Mouse (Mus musculus) midbrain, embryonic 16.5 days (tissue): ENCODE results near the gene Krt15. TPM values are rescaled to one million over a fixed set of nuclear protein-coding genes. Genes with fewer than 3 reads are reported as not detected.

Experiments
- ATAC-seq: fragments of 200-750 bp; cut with Nextera tagmentation; 2 replicates; pipeline ENCODE4 v1.8.0; 2017; ENCODE audit warnings: moderate TSS enrichment
- H3K27ac ChIP-seq: fragments of 300-500 bp; sonication (generic); 2 replicates; pipeline ENCODE4 v1.5.1; 2014; ENCODE audit warnings: mild to moderate bottlenecking, low read length, mixed read lengths
- H3K27me3 ChIP-seq: fragments of 300-500 bp; sonication (generic); 2 replicates; pipeline ENCODE4 v1.6.1; 2014; ENCODE audit warnings: low read depth, low read length, mixed read lengths; ENCODE audit not compliant: control insufficient read depth, insufficient read depth
- H3K36me3 ChIP-seq: fragments of 300-500 bp; sonication (generic); 2 replicates; pipeline ENCODE4 v1.6.1; 2014; ENCODE audit warnings: mild to moderate bottlenecking, low read length, moderate library complexity, mixed read lengths; ENCODE audit not compliant: control insufficient read depth, insufficient read depth
- H3K4me1 ChIP-seq: fragments of 300-500 bp; sonication (generic); 2 replicates; pipeline ENCODE4 v1.6.1; 2014; ENCODE audit warnings: mild to moderate bottlenecking, low read length, mixed read lengths; ENCODE audit not compliant: control insufficient read depth, insufficient read depth
- H3K4me2 ChIP-seq: fragments of 300-500 bp; sonication (generic); 2 replicates; pipeline ENCODE4 v1.6.1; 2014; ENCODE audit warnings: mild to moderate bottlenecking, low read length, mixed read lengths
- H3K4me3 ChIP-seq: fragments of 300-500 bp; sonication (generic); 2 replicates; pipeline ENCODE4 v1.5.1; 2014; ENCODE audit warnings: low read depth, mild to moderate bottlenecking, low read length, moderate library complexity, mixed read lengths
- H3K9ac ChIP-seq: fragments of 300-500 bp; sonication (generic); 2 replicates; pipeline ENCODE4 v1.6.1; 2014; ENCODE audit warnings: low read depth, low read length, mixed read lengths
- H3K9me3 ChIP-seq: fragments of 300-500 bp; sonication (generic); replicated peaks from 2 replicates; pipeline ENCODE4 v1.6.1; 2014; ENCODE audit warnings: mild to moderate bottlenecking, low read length, mixed read lengths; ENCODE audit not compliant: control insufficient read depth, poor library complexity, severe bottlenecking
- WGBS: fragments of 180-500 bp; shearing (Covaris S2); extraction: QIAGEN DNeasy Blood & Tissue Kit; methylation state at CpG from one replicate; pipeline ENCODE4 v1.1.7; 2014; 5-methylcytosine and 5-hydroxymethylcytosine counted together
- polyA plus RNA-seq: library from polyadenylated mRNA; unstranded; fragments of >200 nt; fragmentation: Nextera tagmentation; extraction: Ambion mirVana; gene quantifications from 2 replicates; pipeline ENCODE4 v1.2.1, GENCODE M21; 2015

Krt15 gene
- polyA plus RNA-seq, 1 experiment from 2014 or later = 0.31 TPM

DNA sequence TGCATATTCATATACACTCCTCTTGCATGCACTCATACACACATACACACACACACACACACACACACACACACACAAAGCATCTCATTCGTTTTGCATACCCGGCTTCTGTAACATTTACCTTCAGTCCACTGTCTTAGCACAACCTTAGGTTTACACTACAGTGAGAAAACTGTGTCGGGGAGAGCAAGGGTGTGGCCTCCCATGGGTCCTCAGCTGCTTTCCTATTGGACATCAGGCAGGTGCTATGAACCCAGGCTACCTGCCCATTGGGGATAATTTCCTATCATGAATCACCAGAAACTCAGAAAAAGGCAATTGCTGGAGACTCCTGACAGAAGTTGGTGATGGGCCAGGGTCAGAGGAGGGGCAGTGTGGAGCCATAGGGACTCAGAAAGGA lies 21.6 kb upstream of the Krt15 start:
- 93% methylated on average over 3 of the region's 3 CpGs for WGBS
- Histone ChIP-seq H3K9me3 (no peaks in the 10 kb centered on the region), H3K4me2 (no peak overlapping the region)

DNA sequence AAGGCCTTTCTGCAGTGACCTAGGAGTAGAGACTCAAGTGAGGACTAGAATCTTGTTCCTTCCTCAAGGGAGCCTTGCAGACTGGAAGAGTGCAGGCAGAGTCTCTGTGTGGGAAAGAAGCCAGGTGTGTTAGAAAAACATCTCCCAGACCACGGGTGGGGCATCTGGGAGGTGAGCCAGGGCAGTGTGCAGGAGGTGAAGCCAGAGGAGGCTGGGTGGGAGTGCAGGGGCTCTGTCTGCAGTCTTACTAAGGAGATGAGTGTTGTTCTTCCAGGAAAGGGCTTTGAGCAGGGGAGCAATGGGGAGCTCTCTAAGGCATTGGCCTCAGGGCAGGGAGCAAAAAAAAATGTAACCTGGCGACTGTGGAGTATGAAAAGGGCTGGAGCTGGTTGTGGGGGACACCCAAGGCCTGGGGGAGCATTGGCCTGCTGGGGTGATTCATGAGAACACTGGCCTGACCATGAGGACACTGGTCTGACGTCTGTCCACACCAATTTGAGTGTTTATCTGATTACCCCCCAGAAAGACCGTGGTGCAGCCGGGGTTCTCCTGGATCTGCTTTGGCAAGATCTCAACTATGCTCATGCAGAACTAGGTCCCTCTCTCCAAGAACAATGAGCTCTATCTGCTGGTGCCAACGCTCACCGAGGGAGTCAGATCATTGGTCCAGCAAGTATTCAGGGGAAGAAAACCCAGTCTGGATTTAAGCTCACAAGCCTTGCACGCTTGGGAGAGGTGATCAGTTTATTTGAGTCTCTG lies 19.9 kb upstream of the Krt15 start:
- no peak overlapping the region for H3K4me3 ChIP-seq
- no peak overlapping the region for H3K27ac ChIP-seq
- no peak overlapping the region for H3K4me2 ChIP-seq
- H3K36me3 ChIP-seq = no peaks in the 10 kb centered on the region
- H3K9ac ChIP-seq = no peak overlapping the region
- H3K4me1 ChIP-seq = no peaks in the 10 kb centered on the region
- no peak for ATAC-seq
- no peaks in the 10 kb centered on the region for H3K9me3 ChIP-seq
- no peaks in the 10 kb centered on the region for H3K27me3 ChIP-seq
- WGBS = 78% methylated on average over 8 of the region's 8 CpGs

More for the DNA sequence above, 21.6 kb upstream of the Krt15 start:
- H3K27ac ChIP-seq = no peak overlapping the region
- H3K36me3 ChIP-seq = no peaks in the 10 kb centered on the region
- no peak overlapping the region for H3K9ac ChIP-seq
- no peaks in the 10 kb centered on the region for H3K4me1 ChIP-seq
- H3K27me3 ChIP-seq = no peaks in the 10 kb centered on the region
- H3K4me3 ChIP-seq = no peak overlapping the region
- no peak for ATAC-seq

DNA sequence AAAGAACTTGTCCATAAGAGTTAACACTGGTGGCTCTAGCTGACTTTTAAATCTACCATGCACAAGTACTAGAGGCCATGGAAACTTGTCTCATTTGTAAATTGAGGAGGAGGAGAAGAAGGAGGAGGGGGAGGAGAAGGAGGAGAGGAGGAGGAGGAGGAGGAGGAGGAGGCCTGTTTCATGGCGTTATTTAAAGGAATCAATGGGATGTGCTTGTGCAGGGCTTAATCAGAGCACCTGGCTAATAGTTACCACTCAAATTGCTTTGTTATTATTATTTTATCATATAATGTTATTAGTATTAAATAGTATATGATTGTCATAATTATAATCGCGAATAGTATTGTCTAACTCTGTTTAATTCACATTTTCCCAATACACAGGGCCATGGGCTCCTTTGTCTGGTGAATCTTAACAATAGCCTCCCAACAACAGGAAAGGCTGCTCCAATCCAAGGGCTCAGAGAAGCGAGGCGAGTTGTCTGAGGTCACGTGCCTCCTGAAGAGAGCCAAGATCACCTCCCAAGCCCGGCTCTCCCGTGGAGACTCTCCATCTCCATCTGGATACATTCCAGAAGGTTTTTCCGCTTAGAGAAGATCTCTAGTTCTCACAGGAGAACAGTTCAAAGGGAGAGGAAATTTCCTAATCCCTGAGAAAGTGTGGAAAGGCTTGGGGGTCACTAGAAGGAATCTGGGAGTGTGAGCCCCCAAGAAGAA lies 13.0 kb upstream of the Krt15 start, which contains the start of gene Krt19:
Gene Krt19 (minus strand): TSS at position 51 of the 716 bp plus-strand sequence.
- WGBS = 44% methylated on average over 9 of the region's 9 CpGs
- Histone ChIP-seq H3K36me3 (no peaks in the 10 kb centered on the region), H3K4me2 (no peak within 1 kb of the TSS), H3K4me1 (peaks cover 11% of the 10 kb centered on the region), H3K9me3 (no peaks in the 10 kb centered on the region), H3K27ac (no peak within 1 kb of the TSS), H3K4me3 (no peak within 1 kb of the TSS), H3K9ac (no peak within 1 kb of the TSS), H3K27me3 (peaks cover 23% of the 10 kb centered on the region)
- ATAC-seq = no peak

DNA sequence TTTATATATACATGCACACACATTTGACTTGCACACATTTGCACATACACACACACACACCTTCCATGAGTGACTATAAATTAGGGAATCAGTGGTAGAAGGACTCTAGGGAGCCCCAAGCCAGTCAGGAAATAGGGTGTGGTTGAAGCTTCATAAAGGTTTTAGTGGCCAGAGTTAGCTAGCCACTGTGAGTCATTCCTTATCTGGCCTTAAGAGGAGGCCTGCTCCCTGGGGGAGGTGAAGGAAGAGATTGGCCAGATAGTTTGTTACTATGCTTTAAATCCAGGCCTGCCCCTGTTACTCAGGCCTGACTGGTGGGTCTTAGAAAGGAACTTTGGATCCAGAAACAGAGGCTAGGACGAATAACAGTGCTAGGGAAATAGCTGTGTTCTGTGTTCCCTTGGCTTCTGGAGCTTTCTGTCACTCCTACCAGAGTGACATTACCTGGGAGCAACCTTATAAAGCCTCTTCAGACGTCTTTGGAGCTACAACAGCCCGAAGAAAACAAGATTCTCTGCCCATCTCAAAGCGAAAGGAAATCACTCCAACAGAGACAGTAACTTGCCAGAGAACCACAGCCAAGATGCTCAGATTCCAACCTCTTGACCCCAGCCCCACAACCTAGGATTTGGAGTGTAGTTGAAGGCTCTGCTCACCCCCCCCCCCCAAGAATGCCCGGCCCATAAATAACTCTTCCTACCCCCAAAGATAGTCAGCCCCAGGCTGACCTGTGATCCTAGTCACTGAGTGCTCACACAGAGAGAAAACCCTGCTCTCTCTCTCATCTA lies 12.0 kb upstream of the Krt15 start:
- H3K4me1 ChIP-seq = peaks cover 11% of the 10 kb centered on the region
- no peak overlapping the region for H3K4me3 ChIP-seq
- WGBS = 87% methylated on average over 5 of the region's 5 CpGs
- no peak overlapping the region for H3K4me2 ChIP-seq
- no peaks in the 10 kb centered on the region for H3K9me3 ChIP-seq
- no peak overlapping the region for H3K27ac ChIP-seq
- H3K27me3 ChIP-seq = peaks cover 23% of the 10 kb centered on the region
- H3K36me3 ChIP-seq = no peaks in the 10 kb centered on the region
- no peak overlapping the region for H3K9ac ChIP-seq
- ATAC-seq = no peak

DNA sequence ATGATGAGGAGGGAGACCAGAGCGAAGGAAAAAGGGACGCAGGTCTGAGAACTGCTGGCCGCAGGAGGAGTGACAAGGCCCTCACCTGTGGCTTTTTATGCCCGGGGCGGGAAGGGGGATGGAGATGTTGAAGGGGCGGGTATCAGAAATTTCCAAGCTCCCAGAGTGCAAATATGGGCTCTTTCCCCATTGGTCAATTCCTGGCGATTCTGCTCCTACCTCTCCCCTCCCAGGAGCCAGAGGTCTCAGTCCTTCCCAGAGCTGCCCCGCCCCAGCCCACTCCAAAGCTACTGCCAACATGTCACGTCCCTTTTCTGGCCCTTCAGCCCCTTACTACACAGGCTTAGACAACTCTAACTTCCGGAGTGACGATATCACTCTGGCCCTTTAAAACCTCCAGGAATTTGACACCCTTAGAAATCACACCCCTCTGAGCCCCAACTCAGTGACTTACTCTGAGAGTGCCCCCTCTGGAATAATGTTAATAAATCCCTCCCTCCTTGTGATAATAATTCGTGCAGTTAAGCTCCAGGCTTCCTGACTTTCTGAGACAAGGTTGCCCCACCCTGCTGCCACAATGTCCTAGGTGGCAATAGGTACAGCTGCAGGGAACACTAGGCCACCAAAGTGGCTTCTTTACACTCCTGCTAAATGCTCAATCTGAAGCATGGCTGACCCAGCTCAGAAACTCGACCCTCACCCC lies 10.3 kb upstream of the Krt15 start:
- Histone ChIP-seq H3K27ac (no peak overlapping the region), H3K36me3 (no peaks in the 10 kb centered on the region), H3K27me3 (peaks cover 23% of the 10 kb centered on the region), H3K9me3 (no peaks in the 10 kb centered on the region), H3K4me1 (peaks cover 11% of the 10 kb centered on the region), H3K4me3 (peak overlapping the region; percentile 34), H3K9ac (no peak overlapping the region), H3K4me2 (peak overlapping the region; percentile 67)
- no peak for ATAC-seq
- 3% methylated on average over 13 of the region's 13 CpGs for WGBS

DNA sequence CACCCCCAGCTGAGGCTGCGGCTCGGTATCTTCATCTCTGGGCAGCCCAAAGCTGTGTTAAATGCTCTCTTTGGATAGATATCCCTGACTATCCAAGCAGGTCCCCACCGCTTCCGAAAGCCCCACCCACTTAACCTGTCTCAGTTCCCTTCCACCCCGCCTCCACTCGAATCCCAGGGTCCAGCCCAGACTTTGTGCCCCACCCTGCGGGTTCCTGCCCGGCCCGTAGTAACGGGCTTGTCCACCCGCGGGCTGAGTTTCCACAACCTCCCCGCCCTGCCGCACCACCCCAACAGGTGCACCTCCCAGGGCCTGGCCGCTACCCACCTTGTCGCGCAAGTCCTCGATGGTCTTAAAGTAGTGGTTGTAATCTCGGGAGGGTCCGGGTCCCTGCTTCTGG lies 9.4 kb upstream of the Krt15 start:
- 0% methylated on average over 20 of the region's 20 CpGs for WGBS
- Histone ChIP-seq H3K27ac (no peak overlapping the region), H3K4me1 (peaks cover 11% of the 10 kb centered on the region), H3K36me3 (no peaks in the 10 kb centered on the region), H3K4me3 (peak overlapping the region; percentile 34), H3K27me3 (peaks cover 23% of the 10 kb centered on the region), H3K9me3 (no peaks in the 10 kb centered on the region), H3K4me2 (peak overlapping the region; percentile 67), H3K9ac (peak overlapping the region; percentile 18; the same call in 1 of the 2 replicates)
- no peak for ATAC-seq

DNA sequence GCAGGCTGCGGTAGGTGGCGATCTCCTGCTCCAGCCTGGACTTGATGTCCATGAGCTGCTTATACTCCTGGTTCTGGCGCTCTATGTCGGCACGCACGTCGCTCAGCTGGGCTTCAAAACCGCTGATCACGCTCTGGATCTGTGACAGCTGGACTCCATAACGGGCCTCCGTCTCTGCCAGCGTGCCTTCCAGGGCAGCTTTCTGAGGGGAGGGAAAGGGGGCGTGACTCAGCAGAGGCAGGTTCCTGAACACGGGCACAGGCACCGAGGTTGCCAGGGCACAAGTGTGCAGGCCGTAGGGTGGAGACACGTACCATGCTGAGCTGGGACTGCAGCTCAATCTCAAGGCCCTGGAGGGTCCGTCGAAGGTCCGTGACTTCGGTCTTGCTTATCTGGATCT lies 5.2 kb upstream of the Krt15 start:
- Histone ChIP-seq H3K9me3 (no peaks in the 10 kb centered on the region), H3K36me3 (no peaks in the 10 kb centered on the region), H3K9ac (no peak overlapping the region), H3K4me2 (no peak overlapping the region), H3K4me3 (no peak overlapping the region), H3K4me1 (peaks cover 13% of the 10 kb centered on the region), H3K27me3 (peaks cover 21% of the 10 kb centered on the region), H3K27ac (no peak overlapping the region)
- no peak for ATAC-seq
- WGBS = 87% methylated on average over 21 of the region's 21 CpGs

DNA sequence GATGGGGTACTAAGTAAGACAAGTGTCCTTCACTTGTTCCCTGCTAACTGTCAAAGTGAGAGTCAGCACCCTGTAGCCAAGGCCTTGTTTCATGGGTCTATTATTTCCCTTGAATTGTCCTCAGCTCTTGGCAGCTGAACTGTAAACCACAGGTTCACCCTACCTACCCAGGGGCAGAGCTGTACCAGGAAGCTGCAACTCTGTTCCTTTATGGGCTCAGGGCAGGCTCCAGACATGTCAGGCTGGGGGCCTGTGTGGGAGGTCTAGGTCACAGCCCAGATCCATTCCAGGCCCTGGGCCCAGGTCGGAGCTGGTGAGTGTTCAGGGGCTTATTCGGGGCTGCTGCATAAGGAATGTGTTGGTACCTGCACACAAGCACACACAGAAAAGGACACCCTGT lies 3.7 kb upstream of the Krt15 start:
- Histone ChIP-seq H3K4me3 (no peak overlapping the region), H3K9me3 (no peaks in the 10 kb centered on the region), H3K27me3 (peaks cover 6% of the 10 kb centered on the region), H3K27ac (no peak overlapping the region), H3K4me1 (0 out of 2 replicates have a peak, but pooled peaks cover 3% of the 10 kb centered on the region), H3K9ac (no peak overlapping the region), H3K36me3 (no peaks in the 10 kb centered on the region), H3K4me2 (no peak overlapping the region)
- ATAC-seq = no peak
- 75% methylated on average over 2 of the region's 2 CpGs for WGBS
